Mouse (Mus musculus) urinary bladder, postnatal 36 days (tissue): ENCODE measurements at regions not wholly inside any gene's neighbourhood (a gene's known extent, or its start where the extent isn't known, plus 50 kb on each side); places are given as distances from the start of the nearest gene placed in this dataset.
A peak's percentile ranks its signal among the peaks of the same experiment; 100 is the strongest.

ENCODE experiments used
- DNase-seq, 2 experiments: peaks; one replicate each; pipeline ENCODE4 v3.0.0; 2022; ENCODE audit warnings: low spot score in 2 of 2, mixed read lengths in 1 of 2

GRCm38 (mm10) chr1:125156093-125156492 lies 279.4 kb downstream of the Actr3 start:
- no peak for DNase-seq

- DNase-seq, result no peak
Measured at GRCm38 (mm10) chr1:125149817-125150216, 285.7 kb downstream of the Actr3 start.

- DNase-seq, result no peak
Measured at GRCm38 (mm10) chr1:125123861-125124260, 311.7 kb downstream of the Actr3 start.

GRCm38 (mm10) chr1:125100596-125100995 lies 334.9 kb downstream of the Actr3 start:
- DNase-seq, result no peak

- DNase-seq, result no peak
Measured at GRCm38 (mm10) chr1:125084906-125085305, 350.6 kb downstream of the Actr3 start.

GRCm38 (mm10) chr1:125039572-125040326 lies 395.8 kb downstream of the Actr3 start:
- DNase-seq, result no peak

GRCm38 (mm10) chr1:125013301-125013700 lies 422.2 kb downstream of the Actr3 start:
- no peak for DNase-seq

- DNase-seq, result no peak
Measured at GRCm38 (mm10) chr1:125011893-125012292, 423.6 kb downstream of the Actr3 start.

- DNase-seq, result no peak
Measured at GRCm38 (mm10) chr1:124997577-124997976, 437.9 kb downstream of the Actr3 start.

GRCm38 (mm10) chr1:124950849-124951248 lies 484.7 kb downstream of the Actr3 start:
- no peak for DNase-seq

GRCm38 (mm10) chr1:124904373-124904772 lies 531.2 kb downstream of the Actr3 start:
- DNase-seq, result no peak

GRCm38 (mm10) chr1:124871148-124871547 lies 564.4 kb downstream of the Actr3 start:
- DNase-seq, result no peak

- DNase-seq, result no peak
Measured at GRCm38 (mm10) chr1:124866248-124866647, 569.3 kb downstream of the Actr3 start.

- peak in 1 of 2 experiments; percentile 1 for DNase-seq
Measured at GRCm38 (mm10) chr1:124845681-124846080, 589.8 kb downstream of the Actr3 start.

- DNase-seq, result no peak
Measured at GRCm38 (mm10) chr1:124825717-124826116, 609.8 kb downstream of the Actr3 start.

GRCm38 (mm10) chr1:124793026-124793425 lies 642.5 kb downstream of the Actr3 start:
- DNase-seq, result no peak

GRCm38 (mm10) chr1:124790646-124791045 lies 644.9 kb downstream of the Actr3 start:
- no peak for DNase-seq

GRCm38 (mm10) chr1:124790130-124790529 lies 645.4 kb downstream of the Actr3 start:
- no peak for DNase-seq

- no peak for DNase-seq
Measured at GRCm38 (mm10) chr1:124783066-124783465, 652.5 kb downstream of the Actr3 start.

- no peak for DNase-seq
Measured at GRCm38 (mm10) chr1:124777685-124778084, 657.8 kb downstream of the Actr3 start.

GRCm38 (mm10) chr1:124756721-124757120 lies 678.8 kb downstream of the Actr3 start:
- DNase-seq, result no peak

GRCm38 (mm10) chr1:124739777-124740176 lies 694.4 kb upstream of the Dpp10 start:
- DNase-seq, result no peak

- no peak for DNase-seq
Measured at GRCm38 (mm10) chr1:124730364-124730763, 685.0 kb upstream of the Dpp10 start.

- peak; percentile 24 to 45 for DNase-seq
Measured at GRCm38 (mm10) chr1:124718065-124718464, 672.7 kb upstream of the Dpp10 start.
